ENCODE assay signal across 20 mouse cellular contexts in the genomic region with DNA sequence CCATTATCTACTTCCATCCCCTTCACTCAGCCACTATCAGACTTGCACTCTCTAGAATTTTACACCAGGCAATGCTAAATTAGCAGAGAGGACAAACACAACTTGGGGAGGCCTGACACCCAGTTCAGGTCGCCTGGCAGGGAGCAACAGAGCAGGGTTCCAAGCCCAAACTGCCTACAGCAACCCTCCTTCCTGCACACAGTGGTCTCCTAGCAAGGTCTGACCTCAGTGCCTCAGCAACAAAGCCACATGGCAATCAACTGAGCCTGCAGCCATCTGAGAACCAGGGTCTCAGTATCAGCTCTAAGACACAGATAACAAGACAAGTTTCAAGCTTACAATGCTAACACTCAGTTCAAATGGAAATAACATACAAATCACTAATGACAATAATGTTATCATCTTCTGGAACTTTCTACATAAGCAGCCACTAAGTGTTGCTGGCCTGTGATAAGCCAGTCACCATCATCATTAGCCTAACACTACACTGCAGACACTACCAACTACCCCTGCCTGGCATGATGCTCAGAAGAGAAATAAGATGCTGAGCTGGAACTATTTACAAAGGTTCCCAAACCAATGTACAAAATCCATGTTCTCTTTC.
A peak's percentile ranks its signal among the peaks of the same experiment; 100 is the strongest.
DNase-seq lines count a peak whose midpoint lies in the region; ATAC-seq and TF ChIP-seq lines count a peak whose summit lies in the region.
"Had no signal": no experiment of that assay in that cellular context is flagged by ENCODE, and none has a peak within 500 bp of the region (broad histone marks: within the 10 kb centered on the region; RNA-seq: fewer than 3 reads in every experiment).

No protein-coding gene starts in this region.

- WGBS in heart, embryonic 11.5 days (ENCODE audit: insufficient replicate concordance), result 47% methylated on average over 1 of the region's 1 CpGs
- 54% methylated on average over 1 of the region's 1 CpGs for WGBS in heart, postnatal 0 days
- WGBS in midbrain, embryonic 11.5 days, result 79% methylated on average over 1 of the region's 1 CpGs
- WGBS in midbrain, embryonic 10.5 days, result 68% methylated on average over 1 of the region's 1 CpGs

- peaks cover 33% of the 10 kb centered on the region for H3K4me1 ChIP-seq in heart, embryonic 11.5 days (ENCODE audit: control insufficient read depth, insufficient read depth, low read length)
- peaks cover 26% of the 10 kb centered on the region for H3K4me1 ChIP-seq in heart, postnatal 0 days (ENCODE audit: control insufficient read depth, insufficient read depth)
- H3K4me1 ChIP-seq in midbrain, embryonic 11.5 days (ENCODE audit: control insufficient read depth, insufficient read depth, low read length), result no peaks in the 10 kb centered on the region
- peaks cover 4% of the 10 kb centered on the region for H3K4me1 ChIP-seq in midbrain, embryonic 10.5 days

- no peaks in the 10 kb centered on the region for H3K36me3 ChIP-seq in heart, embryonic 11.5 days (ENCODE audit: control insufficient read depth, insufficient read depth, low read length)
- H3K36me3 ChIP-seq in heart, postnatal 0 days (replicated peaks; ENCODE audit: control insufficient read depth, insufficient read depth, low read length), result no peaks in the 10 kb centered on the region
- no peaks in the 10 kb centered on the region for H3K36me3 ChIP-seq in midbrain, embryonic 11.5 days (ENCODE audit: control insufficient read depth, insufficient read depth, low read length)
- H3K36me3 ChIP-seq in midbrain, embryonic 10.5 days, result no peaks in the 10 kb centered on the region
- H3K36me3 ChIP-seq: embryonic facial prominence, embryonic 12.5 days; forebrain, embryonic 15.5 days; hindbrain, embryonic 13.5 days had no signal

- H3K9me3 ChIP-seq in heart, embryonic 11.5 days (replicated peaks; ENCODE audit: control insufficient read depth, low read length), result no peaks in the 10 kb centered on the region
- no peaks in the 10 kb centered on the region for H3K9me3 ChIP-seq in heart, postnatal 0 days (replicated peaks; ENCODE audit: control insufficient read depth, low read length)
- H3K9me3 ChIP-seq in midbrain, embryonic 11.5 days (ENCODE audit: control insufficient read depth, low read length), result no peaks in the 10 kb centered on the region
- H3K9me3 ChIP-seq in midbrain, embryonic 10.5 days (replicated peaks), result no peaks in the 10 kb centered on the region
- H3K9me3 ChIP-seq: embryonic facial prominence, embryonic 12.5 days; forebrain, embryonic 15.5 days; G1E; hindbrain, embryonic 13.5 days had no signal

- ATAC-seq in heart, embryonic 11.5 days (replicated peaks; ENCODE audit: insufficient number of reproducible peaks, low FRiP score, low TSS enrichment), result no peak
- ATAC-seq in heart, postnatal 0 days (ENCODE audit: insufficient read depth, low read depth), result no peak
- ATAC-seq in midbrain, embryonic 11.5 days (ENCODE audit: low FRiP score), result no peak
- ATAC-seq: CD4-positive, CD25-positive, alpha-beta regulatory T cell, adult 4 months; forebrain, embryonic 15.5 days; hindbrain, postnatal 0 days had no signal

- H3K27me3 ChIP-seq in heart, embryonic 11.5 days (ENCODE audit: control insufficient read depth, insufficient read depth, low read length), result no peaks in the 10 kb centered on the region
- H3K27me3 ChIP-seq in heart, postnatal 0 days (ENCODE audit: control insufficient read depth, insufficient read depth, low read length), result no peaks in the 10 kb centered on the region
- no peaks in the 10 kb centered on the region for H3K27me3 ChIP-seq in midbrain, embryonic 11.5 days (ENCODE audit: control insufficient read depth, insufficient read depth, low read length)
- H3K27me3 ChIP-seq in midbrain, embryonic 10.5 days (ENCODE audit: low read depth, poor library complexity, severe bottlenecking), result no peaks in the 10 kb centered on the region
- H3K27me3 ChIP-seq: embryonic facial prominence, embryonic 12.5 days; forebrain, embryonic 15.5 days; hindbrain, embryonic 13.5 days had no signal

- no peak for TF ChIP-seq EP300 in heart, postnatal 0 days (IDR thresholded peaks at IDR 0.05; ENCODE audit: low read depth)

- DNase-seq in heart, adult 11 months, result peak; percentile 76
- no peak for DNase-seq in heart, postnatal 0 days (ENCODE audit: low spot score)
- no peak for DNase-seq in heart, postnatal 36 days
- DNase-seq in midbrain, embryonic 11.5 days (ENCODE audit: low spot score, missing footprints), result peak; percentile 75
- no peak for DNase-seq in midbrain, embryonic 10.5 days (ENCODE audit: low spot score)
- DNase-seq in neural tube, embryonic 10.5 days (ENCODE audit: extremely low spot score, low spot score), result no peak
- DNase-seq: adrenal gland, postnatal 10 days; B cell, adult 2 months; cerebellum, adult 11 months; cerebellum, adult 8-10 months; cerebellum, postnatal 14 days; gastrocnemius, postnatal 36 days; heart, adult 2 months had no signal

- no peak overlapping the region for H3K27ac ChIP-seq in heart, embryonic 11.5 days (ENCODE audit: low read depth, low read length)
- H3K27ac ChIP-seq in heart, postnatal 0 days (ENCODE audit: low read depth), result peak overlapping the region; percentile 5; the same call in 1 of the 2 replicates
- no peak overlapping the region for H3K27ac ChIP-seq in midbrain, embryonic 11.5 days (ENCODE audit: low read depth, low read length)
- H3K27ac ChIP-seq in midbrain, embryonic 10.5 days (replicated peaks), result no peak overlapping the region
- H3K27ac ChIP-seq: embryonic facial prominence, embryonic 12.5 days; forebrain, embryonic 15.5 days; heart, adult 2 months; hindbrain, embryonic 13.5 days; hindbrain, postnatal 0 days had no signal

- H3K9ac ChIP-seq in heart, embryonic 11.5 days (ENCODE audit: low read depth, low read length), result no peak overlapping the region
- H3K9ac ChIP-seq in heart, postnatal 0 days (replicated peaks; ENCODE audit: low read depth, low read length), result no peak overlapping the region
- no peak overlapping the region for H3K9ac ChIP-seq in midbrain, embryonic 11.5 days (ENCODE audit: low read length)
- H3K9ac ChIP-seq: embryonic facial prominence, embryonic 12.5 days; forebrain, embryonic 15.5 days; hindbrain, embryonic 13.5 days had no signal

- TF ChIP-seq CTCF in heart, postnatal 0 days (IDR thresholded peaks at IDR 0.05; ENCODE audit: low read depth), result no peak

- H3K4me2 ChIP-seq in heart, embryonic 11.5 days, result no peak overlapping the region
- H3K4me2 ChIP-seq in heart, postnatal 0 days (ENCODE audit: low read depth, low read length), result no peak overlapping the region
- H3K4me2 ChIP-seq in midbrain, embryonic 11.5 days, result no peak overlapping the region
- H3K4me2 ChIP-seq: embryonic facial prominence, embryonic 12.5 days; forebrain, embryonic 15.5 days; hindbrain, embryonic 13.5 days had no signal

- no peak overlapping the region for H3K4me3 ChIP-seq in heart, embryonic 11.5 days (ENCODE audit: low read depth, low read length)
- no peak overlapping the region for H3K4me3 ChIP-seq in heart, postnatal 0 days (ENCODE audit: low read depth, low read length)
- H3K4me3 ChIP-seq in midbrain, embryonic 11.5 days (ENCODE audit: low read depth, low read length), result no peak overlapping the region
- no peak overlapping the region for H3K4me3 ChIP-seq in midbrain, embryonic 10.5 days
- H3K4me3 ChIP-seq: embryonic facial prominence, embryonic 12.5 days; forebrain, embryonic 15.5 days; heart, adult 2 months; hindbrain, embryonic 13.5 days had no signal

- intact Hi-C loops in heart, postnatal 36 days (cut with DNase I), result no loop called here

Comparison
In these comparisons a context has a peak if more than half of its experiments do, and no peak if none do; other contexts are left out.
1. DNase-seq: peak in heart, adult 11 months (single experiment) and midbrain, embryonic 11.5 days (single experiment); none in heart, postnatal 0 days (single experiment), heart, postnatal 36 days (0 of 2), midbrain, embryonic 10.5 days (single experiment) and neural tube, embryonic 10.5 days (single experiment).